Mouse (Mus musculus): ENCODE results near the gene Pdia3. TPM values are rescaled to one million over a fixed set of nuclear protein-coding genes. Genes with fewer than 3 reads are reported as not detected.

Pdia3 gene
- polyA plus RNA-seq (2017; shearing (Covaris generic)): 100 to 1,000 TPM; 670 to 712 TPM

GRCm38 (mm10) chr2:121413387-121414042 is at the start of gene Pdia3, which contains the start of gene Catsper2:
Gene Pdia3 (plus strand): TSS chr2:121413775.
Gene Catsper2 (minus strand): TSS chr2:121413792.

DNA sequence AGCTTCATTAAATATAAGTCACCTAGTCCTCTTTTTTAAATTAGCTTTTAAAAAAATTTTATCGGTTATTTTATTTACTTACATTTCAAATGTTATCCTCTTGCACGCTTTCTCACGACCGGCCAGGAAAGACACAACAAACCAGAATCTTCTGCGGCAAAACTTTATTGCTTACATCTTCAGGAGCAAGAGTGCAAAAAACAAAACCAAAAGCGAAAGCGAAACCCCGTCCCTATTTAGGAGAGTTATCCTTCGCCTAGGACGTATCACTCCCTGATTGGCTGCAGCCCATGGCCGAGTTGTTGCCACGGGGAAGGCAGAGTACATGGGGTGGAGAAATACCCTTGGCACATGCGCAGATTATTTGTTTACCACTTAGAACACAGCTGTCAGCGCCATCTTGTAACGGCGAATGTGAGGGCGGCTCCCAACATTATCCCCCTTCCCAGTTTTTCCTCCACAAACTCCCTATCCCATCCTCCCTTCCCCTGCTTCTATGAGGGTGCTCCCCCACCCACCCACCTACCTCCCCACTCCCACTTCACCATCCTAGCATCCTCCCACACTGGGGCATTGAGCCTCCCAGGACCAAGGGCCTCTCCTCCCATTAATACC is 26.5 kb upstream of the Pdia3 start, which contains the start of gene Strc:
Gene Strc, minus strand, starts transcription at position 208 of the 615 bp plus-strand sequence.

DNA sequence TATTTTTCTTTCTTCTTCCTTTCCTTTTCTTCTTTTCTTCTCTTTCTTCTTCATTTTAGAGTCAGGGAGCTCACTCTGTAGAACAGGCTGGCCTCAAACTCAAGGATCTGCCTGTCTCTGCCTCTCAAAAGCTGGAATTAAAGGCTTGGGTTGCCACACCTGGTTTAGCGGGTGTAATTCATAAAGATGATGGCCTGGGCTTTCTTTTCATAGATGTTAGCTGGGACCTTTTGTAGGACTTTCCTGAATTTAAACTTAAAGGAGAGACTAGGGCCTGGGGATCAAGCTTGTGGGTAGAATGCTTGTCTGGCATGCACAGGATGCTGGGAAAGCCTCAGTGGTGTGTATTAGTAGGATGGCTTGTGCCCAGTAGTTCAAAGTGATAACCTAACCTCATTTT is 30.6 kb downstream of the Pdia3 start, which contains the start of gene Ell3:
Gene Ell3, minus strand, starts transcription at position 101 of the 400 bp plus-strand sequence.

GRCm38 (mm10) chr2:121448739-121449535 is 35.4 kb downstream of the Pdia3 start, which contains the start of gene Serf2:
Gene Serf2 (plus strand): TSS chr2:121449195.

GRCm38 (mm10) chr2:121452990-121453389 is 39.4 kb downstream of the Pdia3 start, which contains the start of gene Hypk:
Gene Hypk (plus strand): TSS chr2:121453290.

DNA sequence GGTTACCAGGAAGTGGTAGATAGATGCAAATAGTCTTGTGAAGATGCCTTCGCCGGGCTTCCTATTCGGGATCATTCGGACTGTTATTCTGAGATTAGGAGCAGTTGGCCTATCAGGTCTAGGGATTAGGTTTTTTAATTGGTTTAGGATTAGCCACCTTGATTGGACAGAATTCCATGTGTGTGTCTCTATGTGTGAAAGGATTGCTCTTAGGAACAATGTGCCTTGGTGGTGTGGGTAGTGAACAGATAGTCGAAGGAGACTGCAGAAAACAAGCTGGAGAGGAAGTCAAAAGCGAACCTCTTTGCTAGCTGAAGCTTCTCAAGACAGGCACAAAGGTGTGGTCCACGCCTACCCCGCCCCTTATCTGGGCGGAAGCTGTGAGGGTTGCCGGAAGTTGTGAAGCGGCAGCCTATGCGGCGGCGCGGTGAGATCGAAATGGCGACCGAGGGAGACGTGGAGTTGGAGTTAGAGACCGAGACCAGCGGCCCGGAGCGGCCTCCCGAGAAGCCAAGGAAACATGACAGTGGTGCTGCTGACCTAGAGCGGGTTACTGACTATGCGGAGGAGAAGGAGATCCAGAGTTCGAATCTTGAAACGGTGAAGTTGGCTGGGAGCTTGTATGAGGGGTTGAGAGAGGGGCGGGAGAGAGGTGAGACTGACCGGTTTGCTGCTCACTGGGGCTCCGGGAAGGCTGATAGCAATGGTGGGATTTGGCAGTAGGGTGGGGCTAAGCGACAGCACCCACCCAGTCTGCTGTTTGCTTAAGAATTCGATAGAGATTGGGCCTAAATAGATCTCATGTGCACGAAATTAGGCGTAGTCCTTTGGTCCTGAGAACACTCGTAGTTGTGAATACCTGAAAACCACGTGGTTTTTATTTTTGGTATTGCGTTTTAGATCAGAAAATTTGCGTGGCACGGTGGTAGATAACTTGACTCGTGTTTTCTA is 43.4 kb downstream of the Pdia3 start, which contains the start of gene Serinc4:
Gene Serinc4, minus strand, starts transcription at position 90 of the 951 bp plus-strand sequence.

DNA sequence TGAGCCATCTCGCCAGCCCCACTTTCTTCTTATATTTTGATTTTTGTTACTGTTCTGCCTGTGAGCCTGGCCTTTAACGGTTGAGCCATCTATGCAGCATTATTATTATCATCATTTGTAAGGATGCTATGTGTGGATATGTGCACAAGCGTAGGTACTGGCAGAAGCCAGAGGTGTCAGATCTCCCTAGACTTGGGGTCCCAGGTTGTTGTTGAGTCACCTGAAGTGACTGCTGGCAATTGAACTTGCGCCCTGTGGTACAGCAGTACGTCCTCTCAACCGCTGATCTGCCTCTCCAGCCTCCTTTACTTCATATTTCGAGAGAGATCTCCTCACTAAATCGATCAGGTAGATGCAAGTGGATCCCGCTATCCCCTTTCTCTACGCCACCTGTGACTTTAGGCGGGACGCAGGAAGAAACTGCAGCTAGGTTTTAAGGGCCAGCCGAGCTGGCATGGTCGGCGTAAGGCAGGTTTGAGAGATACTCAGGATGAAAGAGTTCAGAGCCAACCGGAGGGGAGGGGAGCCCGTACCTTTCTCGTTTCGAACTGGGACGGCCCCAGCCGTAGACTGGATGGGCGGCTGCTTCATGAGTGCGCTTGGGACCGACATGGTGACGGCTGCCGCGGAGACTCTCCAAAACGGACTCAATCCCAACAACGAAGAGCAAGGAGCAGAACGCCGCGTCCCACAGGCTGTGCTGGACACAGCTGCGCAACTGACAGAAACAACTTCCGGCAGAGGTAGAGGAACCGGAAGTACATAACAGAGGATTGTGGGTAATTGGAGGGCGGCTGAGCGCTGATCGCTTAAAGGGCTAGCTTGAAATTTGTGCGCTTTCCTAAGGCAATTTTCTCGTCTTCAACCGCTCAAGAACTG is 60.0 kb downstream of the Pdia3 start, which contains the start of gene Mfap1b:
Gene Mfap1b, minus strand, starts transcription at position 767 of the 879 bp plus-strand sequence.

Other genes starting within 250 kb of the Pdia3 start
- 10 to 100 TPM; 76.3 to 77.3 TPM for gene Tubgcp4, start 243.1 kb upstream of the Pdia3 start, polyA plus RNA-seq (2017; shearing (Covaris generic))
- gene Zscan29, start 242.7 kb upstream of the Pdia3 start, polyA plus RNA-seq (2017; shearing (Covaris generic)): 10 to 100 TPM; 36.3 to 41.3 TPM
- 10 to 100 TPM; 52.9 to 53.3 TPM for gene Trp53bp1, start 142.4 kb upstream of the Pdia3 start, polyA plus RNA-seq (2017; shearing (Covaris generic))
- gene Map1a, start 124.2 kb upstream of the Pdia3 start, polyA plus RNA-seq (2017; shearing (Covaris generic)): under 1 TPM; 0.18 to 0.20 TPM
- gene Ppip5k1, start 58.4 kb upstream of the Pdia3 start, polyA plus RNA-seq (2017; shearing (Covaris generic)): 10 to 100 TPM; 11.5 to 20.2 TPM
- 1 to 10 TPM in 1 of 2 experiments, under 1 TPM in 1; 0.73 to 3.3 TPM for gene Ckmt1, start 56.1 kb upstream of the Pdia3 start, polyA plus RNA-seq (2017; shearing (Covaris generic))
- gene Strc, start 26.6 kb upstream of the Pdia3 start, polyA plus RNA-seq (2017; shearing (Covaris generic)): under 1 TPM in 1 of 2 experiments, not detected in 1; 0.21 TPM
- 1 to 10 TPM; 3.0 to 3.9 TPM for gene Catsper2, start within 50 bp of the Pdia3 start, polyA plus RNA-seq (2017; shearing (Covaris generic))
- 1 to 10 TPM in 1 of 2 experiments, under 1 TPM in 1; 0.26 to 1.1 TPM for gene Ell3, start 30.5 kb downstream of the Pdia3 start, polyA plus RNA-seq (2017; shearing (Covaris generic))
- 100 to 1,000 TPM; 402 to 494 TPM for gene Serf2, start 35.4 kb downstream of the Pdia3 start, polyA plus RNA-seq (2017; shearing (Covaris generic))
- 100 to 1,000 TPM; 148 to 150 TPM for gene Hypk, start 39.5 kb downstream of the Pdia3 start, polyA plus RNA-seq (2017; shearing (Covaris generic))
- gene Serinc4, start 43.0 kb downstream of the Pdia3 start, polyA plus RNA-seq (2017; shearing (Covaris generic)): under 1 TPM; 0.33 TPM
- 100 to 1,000 TPM in 1 of 2 experiments, 10 to 100 TPM in 1; 95.4 to 104 TPM for gene Mfap1b, start 60.3 kb downstream of the Pdia3 start, polyA plus RNA-seq (2017; shearing (Covaris generic))
- 10 to 100 TPM; 33.1 to 44.8 TPM for gene Mfap1a, start 92.9 kb downstream of the Pdia3 start, polyA plus RNA-seq (2017; shearing (Covaris generic))
- 1 to 10 TPM; 6.0 to 6.5 TPM for gene Wdr76, start 92.9 kb downstream of the Pdia3 start, polyA plus RNA-seq (2017; shearing (Covaris generic))

All from inflammation-experienced regulatory T-cells (primary cell).